Comparison of ENCODE assay signal across 8 mouse cellular contexts in genomic region chr10:95322076-95323070, GRCm38 (mm10). TPM values are rescaled to one million over a fixed set of nuclear protein-coding genes. Genes with fewer than 3 reads are reported as not detected.
DNase-seq lines count a peak whose midpoint lies in the region; ATAC-seq and TF ChIP-seq lines count a peak whose summit lies in the region.

No protein-coding gene starts in this region.

- ATAC-seq in erythroblast, adult 5-6 weeks (replicated peaks; ENCODE audit: low FRiP score, poor library complexity, severe bottlenecking): no peak
- ATAC-seq in hindbrain, embryonic 13.5 days (ENCODE audit: low FRiP score): no peak
- no peak for ATAC-seq in limb, embryonic 12.5 days (ENCODE audit: insufficient number of reproducible peaks, insufficient read depth, low FRiP score, low TSS enrichment, low read depth)
- ATAC-seq in midbrain, embryonic 13.5 days: no peak

- TF ChIP-seq CTCF in brain, embryonic 14.5 days (IDR thresholded peaks at IDR 0.05; ENCODE audit: borderline replicate concordance, extremely low read depth, insufficient read depth, insufficient read length): no peak

- DNase-seq in brain, embryonic 14.5 days (ENCODE audit: low read depth): peak; percentile 80
- peak; percentile 93 for DNase-seq in gastrocnemius, adult 18-20 months (ENCODE audit: low spot score)
- no peak for DNase-seq in thymus, postnatal 25 days

- peak overlapping the region; percentile 77 for H3K4me3 ChIP-seq in erythroblast, embryonic 14.5 days (replicated peaks)
- peak overlapping the region; percentile 50 for H3K4me3 ChIP-seq in hindbrain, embryonic 13.5 days
- H3K4me3 ChIP-seq in limb, embryonic 12.5 days (replicated peaks): peak overlapping the region; percentile 59
- H3K4me3 ChIP-seq in midbrain, embryonic 13.5 days (replicated peaks): peak overlapping the region; percentile 60

- no peak for TF ChIP-seq POLR2A in brain, embryonic 14.5 days (IDR thresholded peaks at IDR 0.05; ENCODE audit: borderline replicate concordance, extremely low read depth, insufficient read depth, insufficient read length, poor library complexity, severe bottlenecking)

- H3K27me3 ChIP-seq in erythroblast, embryonic 14.5 days (ENCODE audit: control insufficient read depth): no peaks in the 10 kb centered on the region
- no peaks in the 10 kb centered on the region for H3K27me3 ChIP-seq in hindbrain, embryonic 13.5 days
- H3K27me3 ChIP-seq in limb, embryonic 12.5 days: peaks cover 10% of the 10 kb centered on the region
- H3K27me3 ChIP-seq in midbrain, embryonic 13.5 days: no peaks in the 10 kb centered on the region

- H3K4me1 ChIP-seq in erythroblast, embryonic 14.5 days (ENCODE audit: control insufficient read depth): peaks cover 22% of the 10 kb centered on the region
- H3K4me1 ChIP-seq in hindbrain, embryonic 13.5 days (replicated peaks): peaks cover 16% of the 10 kb centered on the region
- peaks cover 11% of the 10 kb centered on the region for H3K4me1 ChIP-seq in limb, embryonic 12.5 days (replicated peaks)
- peaks cover 16% of the 10 kb centered on the region for H3K4me1 ChIP-seq in midbrain, embryonic 13.5 days (replicated peaks)

- peak overlapping the region; percentile 93 for H3K27ac ChIP-seq in hindbrain, embryonic 13.5 days
- H3K27ac ChIP-seq in limb, embryonic 12.5 days: peak overlapping the region; percentile 23; the same call in 1 of the 2 replicates
- H3K27ac ChIP-seq in midbrain, embryonic 13.5 days: peak overlapping the region; percentile 94

- H3K9me3 ChIP-seq in erythroblast, embryonic 14.5 days (ENCODE audit: control insufficient read depth, low read length): no peaks in the 10 kb centered on the region
- H3K9me3 ChIP-seq in hindbrain, embryonic 13.5 days: no peaks in the 10 kb centered on the region
- no peaks in the 10 kb centered on the region for H3K9me3 ChIP-seq in limb, embryonic 12.5 days
- H3K9me3 ChIP-seq in midbrain, embryonic 13.5 days: no peaks in the 10 kb centered on the region

- 0 out of 2 replicates have a peak, but pooled peaks cover 2% of the 10 kb centered on the region for H3K36me3 ChIP-seq in erythroblast, embryonic 14.5 days (ENCODE audit: control insufficient read depth)
- H3K36me3 ChIP-seq in hindbrain, embryonic 13.5 days: no peaks in the 10 kb centered on the region
- H3K36me3 ChIP-seq in limb, embryonic 12.5 days: no peaks in the 10 kb centered on the region
- no peaks in the 10 kb centered on the region for H3K36me3 ChIP-seq in midbrain, embryonic 13.5 days

- peak overlapping the region; percentile 65 for H3K4me2 ChIP-seq in hindbrain, embryonic 13.5 days
- H3K4me2 ChIP-seq in limb, embryonic 12.5 days: peak overlapping the region; percentile 68
- peak overlapping the region; percentile 59 for H3K4me2 ChIP-seq in midbrain, embryonic 13.5 days (replicated peaks)

- H3K9ac ChIP-seq in hindbrain, embryonic 13.5 days: peak overlapping the region; percentile 79; the same call in 1 of the 2 replicates
- 0 out of 2 replicates have a peak overlapping the region, but pooled peaks have one; percentile 12 for H3K9ac ChIP-seq in limb, embryonic 12.5 days (replicated peaks)
- peak overlapping the region; percentile 78; the same call in 1 of the 2 replicates for H3K9ac ChIP-seq in midbrain, embryonic 13.5 days (replicated peaks)

- WGBS in hindbrain, embryonic 13.5 days: 65% methylated on average over 20 of the region's 20 CpGs
- 56% methylated on average over 20 of the region's 20 CpGs for WGBS in limb, embryonic 12.5 days
- 66% methylated on average over 20 of the region's 20 CpGs for WGBS in midbrain, embryonic 13.5 days

RNA-seq across cellular contexts. Expression of gene Cradd, which starts 1.6 kb away (rescaled TPM):
- polyA plus RNA-seq in erythroblast, embryonic 14.5 days (2012): 0.72 and 0.78 TPM in 2 replicates
- total RNA-seq in erythroblast, adult 5-6 weeks (2015; ENCODE audit: low replicate concordance): 5.6 and 7.1 TPM in 2 replicates
- 0.09 and 3.8 TPM in 2 replicates for total RNA-seq in erythroblast, adult 5-6 weeks (2017; ENCODE audit: low replicate concordance)
- 10.1 and 10.8 TPM in 2 replicates for polyA plus RNA-seq in brain, embryonic 14.5 days (2012; rRNA removed)
- 10 to 100 TPM in 1 of 2 experiments, 1 to 10 TPM in 1; 9.5 to 11.3 TPM for total RNA-seq in gastrocnemius, adult 18-20 months (2021)
- 10.3 and 11.7 TPM in 2 replicates for polyA plus RNA-seq in hindbrain, embryonic 13.5 days (2015; fragmentation: Nextera tagmentation; extraction: Ambion mirVana)
- polyA plus RNA-seq in limb, embryonic 12.5 days (2016; fragmentation: Nextera tagmentation; extraction: Ambion mirVana): 12.2 TPM in 2 replicates
- 10.1 and 10.7 TPM in 2 replicates for polyA plus RNA-seq in midbrain, embryonic 13.5 days (2015; fragmentation: Nextera tagmentation; extraction: Ambion mirVana)

Comparison
In these comparisons a context has a peak if more than half of its experiments do, and no peak if none do; other contexts are left out.
1. H3K27ac ChIP-seq: peak in every context shown above with its lines; median percentile 94 in midbrain, embryonic 13.5 days; 93 in hindbrain, embryonic 13.5 days; 23 in limb, embryonic 12.5 days.
2. H3K9ac ChIP-seq: peak in every context shown above with its lines; median percentile 79 in hindbrain, embryonic 13.5 days; 78 in midbrain, embryonic 13.5 days; 12 in limb, embryonic 12.5 days.